Mouse (Mus musculus): ENCODE measurements at regions not wholly inside any gene's neighbourhood (a gene's known extent, or its start where the extent isn't known, plus 50 kb on each side); places are given as distances from the start of the nearest gene placed in this dataset.

- H3K27ac ChIP-seq (ENCODE audit: control insufficient read depth, low read depth, low read length) = no peak overlapping the region
- DNase-seq (ENCODE audit: low read depth, low spot score) = no peak
- TF ChIP-seq ZMIZ1 (IDR thresholded peaks at IDR 0.05; ENCODE audit: low read depth, low read length) (no peak), GABPA (IDR thresholded peaks at IDR 0.05; ENCODE audit: low read depth, low read length) (no peak), MEF2A (IDR thresholded peaks at IDR 0.05; ENCODE audit: extremely low read depth, insufficient replicate concordance, low read depth, low read length, poor library complexity, severe bottlenecking) (no peak), KAT2A (conservative IDR thresholded peaks at IDR 0.05; ENCODE audit: low read depth, low read length) (no peak), POLR2AphosphoS5 (IDR thresholded peaks at IDR 0.05; ENCODE audit: borderline replicate concordance, low read depth, low read length) (no peak), BHLHE40 (IDR thresholded peaks at IDR 0.05; ENCODE audit: borderline replicate concordance, low read depth, low read length) (no peak), USF2 (IDR thresholded peaks at IDR 0.05; ENCODE audit: borderline replicate concordance in 1 of 2, insufficient read depth in 1 of 2, low read depth in 1 of 2, low read length in 2 of 2) (no peak), ELF1 (IDR thresholded peaks at IDR 0.05; ENCODE audit: low read depth, low read length) (no peak), ETS1 (IDR thresholded peaks at IDR 0.05; ENCODE audit: low read depth, low read length) (no peak)
- peaks cover 6 to 23% of the 10 kb centered on the region in 2 experiments for H3K4me1 ChIP-seq (ENCODE audit: control insufficient read depth in 1 of 2, insufficient read depth in 2 of 2, low read length in 2 of 2)
- no peaks in the 10 kb centered on the region for H3K79me2 ChIP-seq (ENCODE audit: control insufficient read depth, insufficient read depth, low read length, poor library complexity)
- no peak overlapping the region for H3K4me3 ChIP-seq (ENCODE audit: control insufficient read depth in 1 of 2, insufficient read depth in 1 of 2, low read depth in 2 of 2, low read length in 2 of 2)
- no peak overlapping the region for H3K9ac ChIP-seq (ENCODE audit: control insufficient read depth, low read depth, low read length, poor library complexity, severe bottlenecking)
- no peaks in the 10 kb centered on the region for H3K27me3 ChIP-seq (ENCODE audit: control insufficient read depth in 1 of 2, insufficient read depth in 2 of 2, low read length in 2 of 2)
- peaks cover 0 to 11% of the 10 kb centered on the region in 2 experiments; a peak in 2 of 4 replicates for H3K36me3 ChIP-seq (ENCODE audit: control insufficient read depth in 1 of 2, insufficient read depth in 2 of 2, low read length in 2 of 2)
- no peaks in the 10 kb centered on the region for H3K9me3 ChIP-seq (replicated peaks; ENCODE audit: insufficient read depth, low read length)
Measured at GRCm38 (mm10) chr6:100145869-100146268, 141.4 kb downstream of the Rybp start.

GRCm38 (mm10) chr6:100144544-100145287 is 142.6 kb downstream of the Rybp start:
- peak; percentile 80 for DNase-seq (ENCODE audit: low read depth, low spot score)
- H3K27ac ChIP-seq (ENCODE audit: control insufficient read depth, low read depth, low read length) = no peak overlapping the region; the same call in 1 of the 2 replicates
- no peak overlapping the region for H3K9ac ChIP-seq (ENCODE audit: control insufficient read depth, low read depth, low read length, poor library complexity, severe bottlenecking)
- no peaks in the 10 kb centered on the region for H3K79me2 ChIP-seq (ENCODE audit: control insufficient read depth, insufficient read depth, low read length, poor library complexity)
- H3K36me3 ChIP-seq (ENCODE audit: control insufficient read depth in 1 of 2, insufficient read depth in 2 of 2, low read length in 2 of 2) = peaks cover 0 to 13% of the 10 kb centered on the region in 2 experiments; a peak in 2 of 4 replicates
- TF ChIP-seq ZMIZ1 (IDR thresholded peaks at IDR 0.05; ENCODE audit: low read depth, low read length) (no peak), EP300 (IDR thresholded peaks at IDR 0.05; ENCODE audit: low read depth in 1 of 2, low read length in 2 of 2) (0 out of 4 replicates have a peak, but pooled peaks of 1 of the 2 experiments have one; percentile 23)
- H3K9me3 ChIP-seq (replicated peaks; ENCODE audit: insufficient read depth, low read length) = no peaks in the 10 kb centered on the region
- no peak overlapping the region for H3K4me3 ChIP-seq (ENCODE audit: control insufficient read depth in 1 of 2, insufficient read depth in 1 of 2, low read depth in 2 of 2, low read length in 2 of 2)
- H3K4me1 ChIP-seq (ENCODE audit: control insufficient read depth in 1 of 2, insufficient read depth in 2 of 2, low read length in 2 of 2) = peaks cover 6 to 23% of the 10 kb centered on the region in 2 experiments
- H3K27me3 ChIP-seq (ENCODE audit: control insufficient read depth in 1 of 2, insufficient read depth in 2 of 2, low read length in 2 of 2) = no peaks in the 10 kb centered on the region

Measured in MEL (cell line).